Mouse (Mus musculus) CH12.LX (cell line): ENCODE data around the gene Lrig1. TPM values are rescaled to one million over a fixed set of nuclear protein-coding genes. Genes with fewer than 3 reads are reported as not detected.

Source experiments
- DNase-seq: peaks from one replicate; pipeline ENCODE4 v3.0.0-alpha.2; 2013; ENCODE audit errors: extremely low read depth
- H3K27ac ChIP-seq: 2 replicates; pipeline ENCODE4 v1.5.1; 2012; ENCODE audit warnings: low read depth, mild to moderate bottlenecking, control low read depth, moderate library complexity; ENCODE audit not compliant: insufficient read depth
- H3K27me3 ChIP-seq: replicated peaks from 2 replicates; pipeline ENCODE3; 2012; ENCODE audit warnings: inconsistent platforms
- H3K36me3 ChIP-seq, 2 experiments: replicated peaks in 1 of 2; 2 replicates each; pipeline versions ENCODE3 to v1.6.1; 2012; ENCODE audit warnings: inconsistent platforms in 1 of 2, low read length in 1 of 2, mild to moderate bottlenecking in 1 of 2, mixed read lengths in 1 of 2, moderate library complexity in 1 of 2; ENCODE audit not compliant: control insufficient read depth in 1 of 2, insufficient read depth in 1 of 2
- H3K4me1 ChIP-seq, 2 experiments: 2 replicates each; pipeline ENCODE4 v1.6.1; 2012; ENCODE audit warnings: inconsistent platforms in 1 of 2, moderate library complexity in 1 of 2; ENCODE audit not compliant: insufficient read depth in 2 of 2, control insufficient read depth in 1 of 2
- H3K4me2 ChIP-seq: 2 replicates; pipeline ENCODE4 v1.6.1; 2012; ENCODE audit warnings: low read depth, mild to moderate bottlenecking, control low read depth; ENCODE audit not compliant: poor library complexity, insufficient read depth, severe bottlenecking
- H3K4me3 ChIP-seq, 3 experiments: fragments of 150-350 bp in 1 of 3; sonication (generic) in 1 of 3; replicated peaks in 1 of 3; 2 replicates each; pipeline versions ENCODE3 to v1.5.1; 2011 to 2012; ENCODE audit warnings: low read depth in 2 of 3, low read length in 2 of 3, mild to moderate bottlenecking in 2 of 3, moderate library complexity in 2 of 3, control low read depth in 1 of 3, improper control_type of control experiment in 1 of 3, inconsistent platforms in 1 of 3, mixed read lengths in 1 of 3; ENCODE audit not compliant: poor library complexity in 1 of 3
- H3K79me2 ChIP-seq: replicated peaks from 2 replicates; pipeline ENCODE4 v1.6.1; 2012; ENCODE audit warnings: mild to moderate bottlenecking, moderate library complexity; ENCODE audit not compliant: control insufficient read depth, poor library complexity, insufficient read depth, severe bottlenecking; ENCODE audit errors: extremely low read depth
- H3K9ac ChIP-seq: 2 replicates; pipeline ENCODE4 v1.6.1; 2012; ENCODE audit warnings: low read depth, mild to moderate bottlenecking, control low read depth, moderate library complexity; ENCODE audit not compliant: insufficient read depth
- H3K9me3 ChIP-seq: replicated peaks from 2 replicates; pipeline ENCODE3; 2012; ENCODE audit warnings: low read length, inconsistent platforms, mixed read lengths
- CTCF ChIP-seq, 2 experiments: IDR thresholded peaks in 1 of 2; conservative IDR thresholded peaks in 1 of 2; 2 replicates each; pipeline ENCODE4 v1.5.1; 2011 to 2012; ENCODE audit warnings: low read depth in 2 of 2, low read length in 2 of 2, improper control_type of control experiment in 1 of 2, inconsistent platforms in 1 of 2, mild to moderate bottlenecking in 1 of 2, moderate library complexity in 1 of 2
- E2F4 ChIP-seq: IDR thresholded peaks from 2 replicates; pipeline ENCODE4 v1.6.1; 2011; ENCODE audit warnings: low read depth, low read length, improper control_type of control experiment; ENCODE audit not compliant: insufficient replicate concordance
- EP300 ChIP-seq: IDR thresholded peaks from 2 replicates; pipeline ENCODE4 v1.6.1; 2011; ENCODE audit warnings: low read length, improper control_type of control experiment
- ETS1 ChIP-seq: conservative IDR thresholded peaks from 2 replicates; pipeline ENCODE4 v1.6.1; 2012; ENCODE audit warnings: low read depth, mild to moderate bottlenecking, inconsistent platforms, low read length, improper control_type of control experiment, moderate library complexity
- GABPA ChIP-seq: IDR thresholded peaks from 2 replicates; pipeline ENCODE4 v1.6.1; 2012; ENCODE audit warnings: low read depth, low read length, improper control_type of control experiment, inconsistent platforms; ENCODE audit not compliant: insufficient replicate concordance
- IRF4 ChIP-seq: IDR thresholded peaks from 2 replicates; pipeline ENCODE4 v1.6.1; 2014; ENCODE audit warnings: low read depth, mild to moderate bottlenecking, inconsistent platforms, low read length, improper control_type of control experiment
- JUN ChIP-seq: IDR thresholded peaks from 2 replicates; pipeline ENCODE4 v1.6.1; 2011; ENCODE audit warnings: low read depth, mild to moderate bottlenecking, low read length, improper control_type of control experiment, moderate library complexity; ENCODE audit not compliant: insufficient read depth
- JUND ChIP-seq: conservative IDR thresholded peaks from 2 replicates; pipeline ENCODE4 v1.6.1; 2011; ENCODE audit warnings: low read depth, low read length, improper control_type of control experiment
- MAZ ChIP-seq: IDR thresholded peaks from 2 replicates; pipeline ENCODE4 v1.6.1; 2012; ENCODE audit warnings: low read depth, mild to moderate bottlenecking, inconsistent platforms, low read length, improper control_type of control experiment, moderate library complexity
- NRF1 ChIP-seq: IDR thresholded peaks from 2 replicates; pipeline ENCODE4 v1.6.1; 2014; ENCODE audit warnings: low read depth, mild to moderate bottlenecking, inconsistent platforms, low read length, improper control_type of control experiment, moderate library complexity
- TBP ChIP-seq: conservative IDR thresholded peaks from 2 replicates; pipeline ENCODE4 v1.6.1; 2011; ENCODE audit warnings: low read depth, low read length, improper control_type of control experiment
- USF1 ChIP-seq: IDR thresholded peaks from 2 replicates; pipeline ENCODE4 v1.6.1; 2014; ENCODE audit warnings: low read depth, mild to moderate bottlenecking, inconsistent platforms, low read length, improper control_type of control experiment
- ZMIZ1 ChIP-seq: IDR thresholded peaks from 2 replicates; pipeline ENCODE4 v1.6.1; 2012; ENCODE audit warnings: low read depth, mild to moderate bottlenecking, inconsistent platforms, low read length, improper control_type of control experiment
- dilution Hi-C: fragments of 300-500 bp; cut with MboI; formaldehyde crosslinking; loops from 2 replicates; pipeline ENCODE4 v1.14.3; 2020; ENCODE audit warnings: low sequenced_read_pairs; ENCODE audit not compliant: extremely low pct_unique_long_range_greater_than_20kb, extremely low pct_ligation_motif_present
- in situ Hi-C: fragments of 300-500 bp; cut with MboI; formaldehyde crosslinking; loops from 3 replicates; pipeline ENCODE4 v1.14.3; 2019; ENCODE audit warnings: low sequenced_read_pairs, low pct_ligation_motif_present, low pct_unique_long_range_greater_than_20kb, mixed read lengths
- polyA plus RNA-seq: library from polyadenylated mRNA; unstranded; fragments of >175 nt; gene quantifications from 2 replicates; pipeline ENCODE4 v1.2.1, GENCODE M21; 2012; ENCODE audit warnings: low read depth; ENCODE audit not compliant: insufficient read length
- total RNA-seq, 2 experiments: library from RNA; depleted of rRNA; stranded (reverse); fragments of 300-350 nt in 1 of 2; fragments of >200 nt in 1 of 2; gene quantifications; 2 replicates each; pipeline ENCODE4 v1.2.3; 2012 to 2014

The Lrig1 gene
- total and polyA plus RNA-seq, 3 experiments: 0.43 TPM; not detected in 2

DNA sequence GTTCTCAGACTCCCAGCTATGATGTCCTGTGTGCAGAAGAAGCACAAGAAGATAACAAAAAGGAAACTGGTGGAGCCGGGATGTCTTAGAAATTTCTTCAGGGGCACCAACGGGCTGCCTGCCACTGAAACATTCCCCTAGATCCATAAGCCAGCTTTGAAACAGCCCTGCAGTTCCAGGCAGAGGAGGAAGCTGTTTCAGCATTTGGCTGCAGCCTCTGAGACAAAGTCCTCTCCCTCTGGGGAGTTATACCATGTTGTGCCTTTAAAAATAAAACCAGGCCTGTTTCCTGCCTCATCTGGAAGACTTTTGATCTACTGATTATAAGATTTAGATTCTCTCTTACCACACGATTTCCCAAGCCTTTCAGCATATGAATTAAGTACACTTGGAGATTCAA lies 55.3 kb downstream of the Lrig1 start:
- H3K9me3 ChIP-seq: no peaks in the 10 kb centered on the region
- H3K4me1 ChIP-seq: peaks cover 0 to 15% of the 10 kb centered on the region in 2 experiments; a peak in 2 of 4 replicates
- in situ Hi-C loops (no loop called here), dilution Hi-C loops (no loop called here)
- no peaks in the 10 kb centered on the region for H3K36me3 ChIP-seq
- no peak overlapping the region for H3K4me2 ChIP-seq
- no peak overlapping the region for H3K9ac ChIP-seq
- H3K79me2 ChIP-seq: no peaks in the 10 kb centered on the region
- DNase-seq: no peak
- no peak overlapping the region for H3K4me3 ChIP-seq
- H3K27ac ChIP-seq: no peak overlapping the region
- TF ChIP-seq E2F4 (no peak), MAZ (no peak), ZMIZ1 (no peak)
- no peaks in the 10 kb centered on the region for H3K27me3 ChIP-seq

- H3K9ac ChIP-seq: no peak overlapping the region
- dilution Hi-C loops (no loop called here), in situ Hi-C loops (no loop called here)
- H3K4me2 ChIP-seq: no peak overlapping the region
- H3K27ac ChIP-seq: no peak overlapping the region
- no peak for DNase-seq
- no peaks in the 10 kb centered on the region for H3K27me3 ChIP-seq
- TF ChIP-seq USF1 (no peak), JUN (no peak), TBP (no peak), ETS1 (no peak), IRF4 (no peak), EP300 (no peak), JUND (no peak), NRF1 (no peak)
- H3K4me1 ChIP-seq: peaks cover 0 to 15% of the 10 kb centered on the region in 2 experiments; a peak in 2 of 4 replicates
- no peak overlapping the region for H3K4me3 ChIP-seq
- H3K36me3 ChIP-seq: no peaks in the 10 kb centered on the region
- no peaks in the 10 kb centered on the region for H3K9me3 ChIP-seq
- H3K79me2 ChIP-seq: no peaks in the 10 kb centered on the region
Observed at GRCm38 (mm10) chr6:94643989-94644388, 56.0 kb downstream of the Lrig1 start.

DNA sequence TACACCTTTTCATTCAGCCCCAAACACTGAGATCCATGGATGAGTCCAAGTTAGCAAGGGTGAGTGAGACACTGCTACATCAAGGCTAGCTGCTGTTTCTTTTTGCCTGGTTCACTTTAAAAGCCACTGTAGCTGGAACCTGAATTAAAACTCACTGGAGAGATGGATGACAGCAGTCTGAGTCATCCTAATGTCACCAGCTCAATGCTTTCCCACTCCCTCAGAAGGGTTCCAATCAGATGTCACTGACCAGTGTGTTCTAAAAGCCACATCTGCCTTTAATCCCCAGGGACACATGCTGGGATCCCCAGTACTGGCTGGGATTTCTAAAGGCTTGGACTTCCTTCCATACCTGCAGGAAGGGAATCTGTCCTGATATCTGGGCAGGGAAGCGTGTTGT lies 57.9 kb downstream of the Lrig1 start:
- Histone ChIP-seq H3K4me1 (peaks cover 0 to 15% of the 10 kb centered on the region in 2 experiments; a peak in 2 of 4 replicates), H3K4me2 (no peak overlapping the region), H3K27ac (no peak overlapping the region)
- no peak for DNase-seq
- no peak for TF ChIP-seq CTCF (conservative IDR thresholded peaks at IDR 0.05 in 1 of 2, IDR thresholded peaks at IDR 0.05 in 1 of 2; ENCODE audit: low read depth in 2 of 2, low read length in 2 of 2)
- no peak for TF ChIP-seq GABPA
- TF ChIP-seq, all 38 proteins: peak for 0
- Histone ChIP-seq H3K9ac (no peak overlapping the region), H3K36me3 (no peaks in the 10 kb centered on the region), H3K79me2 (no peaks in the 10 kb centered on the region), H3K9me3 (no peaks in the 10 kb centered on the region), H3K27me3 (peaks cover 2% of the 10 kb centered on the region), H3K4me3 (no peak overlapping the region)
- dilution Hi-C loops (no loop called here), in situ Hi-C loops (no loop called here)
